In genomic region chr19:47012521-47013130, GRCm38 (mm10) we compare ENCODE assay signal across 14 mouse cellular contexts. TPM values are rescaled to one million over a fixed set of nuclear protein-coding genes. Genes with fewer than 3 reads are reported as not detected.
DNase-seq lines count a peak whose midpoint lies in the region; ATAC-seq and TF ChIP-seq lines count a peak whose summit lies in the region.
"Had no signal": no experiment of that assay in that cellular context is flagged by ENCODE, and none has a peak within 500 bp of the region (broad histone marks: within the 10 kb centered on the region; RNA-seq: fewer than 3 reads in every experiment).

No protein-coding gene starts in this region.

- 61% methylated on average over 15 of the region's 15 CpGs for WGBS in cerebellum, adult 2 months
- 93% methylated on average over 15 of the region's 15 CpGs for WGBS in hindbrain, embryonic 12.5 days
- WGBS in hindbrain, embryonic 11.5 days, result 90% methylated on average over 15 of the region's 15 CpGs
- 91% methylated on average over 15 of the region's 15 CpGs for WGBS in neural tube, embryonic 13.5 days

- H3K27me3 ChIP-seq in cerebellum, adult 2 months (ENCODE audit: control insufficient read depth, insufficient read depth, low read length), result no peaks in the 10 kb centered on the region
- peaks cover 45% of the 10 kb centered on the region for H3K27me3 ChIP-seq in hindbrain, embryonic 12.5 days
- peaks cover 33% of the 10 kb centered on the region for H3K27me3 ChIP-seq in hindbrain, embryonic 11.5 days (ENCODE audit: control insufficient read depth, insufficient read depth, low read length)
- H3K27me3 ChIP-seq in neural tube, embryonic 13.5 days, result peaks cover 41% of the 10 kb centered on the region

- no peak for TF ChIP-seq POLR2A in cerebellum, adult 2 months (IDR thresholded peaks at IDR 0.05; ENCODE audit: borderline replicate concordance, insufficient read depth, low read length)

- no peak for ATAC-seq in cerebellum, adult (ENCODE audit: insufficient number of reproducible peaks, low FRiP score, low TSS enrichment)
- no peak for ATAC-seq in hindbrain, embryonic 12.5 days (ENCODE audit: low FRiP score)
- no peak for ATAC-seq in hindbrain, embryonic 11.5 days (ENCODE audit: low FRiP score)
- ATAC-seq in neural tube, embryonic 13.5 days (ENCODE audit: low read depth), result no peak
- ATAC-seq: forebrain, embryonic 14.5 days had no signal

- no peaks in the 10 kb centered on the region for H3K9me3 ChIP-seq in hindbrain, embryonic 12.5 days (replicated peaks)
- H3K9me3 ChIP-seq in hindbrain, embryonic 11.5 days (ENCODE audit: control insufficient read depth, low read length), result no peaks in the 10 kb centered on the region
- H3K9me3 ChIP-seq in neural tube, embryonic 13.5 days, result no peaks in the 10 kb centered on the region
- H3K9me3 ChIP-seq: limb, embryonic 12.5 days had no signal

- H3K27ac ChIP-seq in cerebellum, adult 2 months (ENCODE audit: insufficient read depth, low read length), result no peak overlapping the region
- peak overlapping the region; percentile 89; the same call in 1 of the 2 replicates for H3K27ac ChIP-seq in hindbrain, embryonic 12.5 days
- H3K27ac ChIP-seq in hindbrain, embryonic 11.5 days (ENCODE audit: low read depth, low read length), result no peak overlapping the region
- H3K27ac ChIP-seq in neural tube, embryonic 13.5 days (replicated peaks), result no peak overlapping the region
- H3K27ac ChIP-seq: gastrocnemius, adult 2 months; limb, embryonic 12.5 days had no signal

- no peaks in the 10 kb centered on the region for H3K36me3 ChIP-seq in hindbrain, embryonic 12.5 days
- no peaks in the 10 kb centered on the region for H3K36me3 ChIP-seq in hindbrain, embryonic 11.5 days (ENCODE audit: control insufficient read depth, insufficient read depth, low read length)
- no peaks in the 10 kb centered on the region for H3K36me3 ChIP-seq in neural tube, embryonic 13.5 days
- H3K36me3 ChIP-seq: limb, embryonic 12.5 days had no signal

- no peak overlapping the region for H3K4me3 ChIP-seq in cerebellum, adult 2 months (replicated peaks; ENCODE audit: insufficient read depth, low read depth, low read length)
- no peak overlapping the region; the same call in 1 of the 2 replicates for H3K4me3 ChIP-seq in hindbrain, embryonic 12.5 days
- H3K4me3 ChIP-seq in hindbrain, embryonic 11.5 days (ENCODE audit: low read depth, low read length), result no peak overlapping the region
- 0 out of 2 replicates have a peak overlapping the region, but pooled peaks have one; percentile 87 for H3K4me3 ChIP-seq in neural tube, embryonic 13.5 days
- H3K4me3 ChIP-seq: gastrocnemius, adult 2 months; limb, embryonic 12.5 days had no signal

- peak; percentile 37 to 38 for DNase-seq in cerebellum, adult 2 months
- no peak for DNase-seq in hindbrain, embryonic 11.5 days (ENCODE audit: low spot score)
- no peak for DNase-seq in neural tube, embryonic 10.5 days (ENCODE audit: extremely low spot score, low spot score)
- DNase-seq in testis, postnatal 10 days (ENCODE audit: low spot score), result no peak
- DNase-seq in kidney, postnatal 36 days, result no peak
- DNase-seq: adrenal gland, postnatal 14 days; gastrocnemius, adult 2 months; retina, postnatal 1 day had no signal

- no peak for TF ChIP-seq CTCF in cerebellum, adult 2 months (IDR thresholded peaks at IDR 0.05; ENCODE audit: borderline replicate concordance, insufficient read depth, low read depth, low read length)

- H3K9ac ChIP-seq in hindbrain, embryonic 12.5 days, result no peak overlapping the region
- H3K9ac ChIP-seq in hindbrain, embryonic 11.5 days (ENCODE audit: low read depth, low read length), result no peak overlapping the region
- no peak overlapping the region for H3K9ac ChIP-seq in neural tube, embryonic 13.5 days
- H3K9ac ChIP-seq: limb, embryonic 12.5 days had no signal

- peaks cover 8% of the 10 kb centered on the region; the same call in 1 of the 2 replicates for H3K4me1 ChIP-seq in cerebellum, adult 2 months (ENCODE audit: control insufficient read depth, insufficient read depth, low read length)
- peaks cover 9% of the 10 kb centered on the region; the same call in 1 of the 2 replicates for H3K4me1 ChIP-seq in hindbrain, embryonic 12.5 days
- H3K4me1 ChIP-seq in hindbrain, embryonic 11.5 days (replicated peaks; ENCODE audit: control insufficient read depth, insufficient read depth, low read length), result no peaks in the 10 kb centered on the region
- peaks cover 11% of the 10 kb centered on the region for H3K4me1 ChIP-seq in neural tube, embryonic 13.5 days (replicated peaks)

- H3K4me2 ChIP-seq in hindbrain, embryonic 12.5 days (replicated peaks), result peak overlapping the region; percentile 61; the same call in 1 of the 2 replicates
- no peak overlapping the region for H3K4me2 ChIP-seq in hindbrain, embryonic 11.5 days (replicated peaks; ENCODE audit: low read depth, low read length)
- peak overlapping the region; percentile 92 for H3K4me2 ChIP-seq in neural tube, embryonic 13.5 days
- H3K4me2 ChIP-seq: limb, embryonic 12.5 days had no signal

RNA-seq across cellular contexts. Expression of gene Ina, which starts 1.9 kb away (rescaled TPM):
- polyA plus RNA-seq in cerebellum, adult 2 months (2012; rRNA removed), result 214 and 232 TPM in 2 replicates
- polyA plus RNA-seq in hindbrain, embryonic 12.5 days (2016; fragmentation: Nextera tagmentation; extraction: Ambion mirVana), result 578 and 632 TPM in 2 replicates
- polyA plus RNA-seq in hindbrain, embryonic 11.5 days (2014; fragmentation: Nextera tagmentation; extraction: Ambion mirVana), result 266 and 290 TPM in 2 replicates
- polyA plus RNA-seq in neural tube, embryonic 13.5 days (2015; fragmentation: Nextera tagmentation; extraction: Ambion mirVana), result 680 and 687 TPM in 2 replicates
- polyA plus RNA-seq: heart, postnatal 0 days had no signal

RNA-seq across cellular contexts. Expression of gene Nt5c2, which starts 2.3 kb away (rescaled TPM):
- polyA plus RNA-seq in cerebellum, adult 2 months (2012; rRNA removed), result 48.9 and 49.3 TPM in 2 replicates
- polyA plus RNA-seq in hindbrain, embryonic 12.5 days (2016; fragmentation: Nextera tagmentation; extraction: Ambion mirVana), result 85.3 and 89.1 TPM in 2 replicates
- 81.5 and 90.6 TPM in 2 replicates for polyA plus RNA-seq in hindbrain, embryonic 11.5 days (2014; fragmentation: Nextera tagmentation; extraction: Ambion mirVana)
- polyA plus RNA-seq in neural tube, embryonic 13.5 days (2015; fragmentation: Nextera tagmentation; extraction: Ambion mirVana), result 81.7 and 85.0 TPM in 2 replicates

RNA-seq across cellular contexts. Expression of gene Pcgf6, which starts 38.1 kb away (rescaled TPM):
- 40.4 and 40.9 TPM in 2 replicates for polyA plus RNA-seq in cerebellum, adult 2 months (2012; rRNA removed)
- 30.4 and 31.1 TPM in 2 replicates for polyA plus RNA-seq in hindbrain, embryonic 12.5 days (2016; fragmentation: Nextera tagmentation; extraction: Ambion mirVana)
- polyA plus RNA-seq in hindbrain, embryonic 11.5 days (2014; fragmentation: Nextera tagmentation; extraction: Ambion mirVana), result 31.6 and 32.2 TPM in 2 replicates
- polyA plus RNA-seq in neural tube, embryonic 13.5 days (2015; fragmentation: Nextera tagmentation; extraction: Ambion mirVana), result 26.9 and 29.1 TPM in 2 replicates

RNA-seq across cellular contexts. Expression of gene Taf5, which starts 54.9 kb away (rescaled TPM):
- polyA plus RNA-seq in cerebellum, adult 2 months (2012; rRNA removed), result 5.1 and 5.2 TPM in 2 replicates
- 10.7 and 11.2 TPM in 2 replicates for polyA plus RNA-seq in hindbrain, embryonic 12.5 days (2016; fragmentation: Nextera tagmentation; extraction: Ambion mirVana)
- 10.8 and 11.8 TPM in 2 replicates for polyA plus RNA-seq in hindbrain, embryonic 11.5 days (2014; fragmentation: Nextera tagmentation; extraction: Ambion mirVana)
- 6.8 and 7.2 TPM in 2 replicates for polyA plus RNA-seq in neural tube, embryonic 13.5 days (2015; fragmentation: Nextera tagmentation; extraction: Ambion mirVana)

Comparison
In these comparisons a context has a peak if more than half of its experiments do, and no peak if none do; other contexts are left out.
1. DNase-seq: peak in cerebellum, adult 2 months (2 of 2); none in hindbrain, embryonic 11.5 days (single experiment), neural tube, embryonic 10.5 days (single experiment), testis, postnatal 10 days (single experiment) and kidney, postnatal 36 days (0 of 2).